Mouse (Mus musculus): ENCODE results near the gene Tgoln1. TPM values are rescaled to one million over a fixed set of nuclear protein-coding genes. Genes with fewer than 3 reads are reported as not detected.

Tgoln1 gene
- total RNA-seq, 2 experiments from 2014 or later, result 26.5 to 27.9 TPM

- DNase-seq (ENCODE audit: low spot score in 2 of 2), result no peak
Measured at GRCm38 (mm10) chr6:72597083-72597874, 19.5 kb downstream of the Tgoln1 start.

- DNase-seq (ENCODE audit: low spot score in 2 of 2), result no peak
Measured at GRCm38 (mm10) chr6:72593914-72594313, 22.9 kb downstream of the Tgoln1 start.

- no peak for DNase-seq (ENCODE audit: low spot score in 2 of 2)
Measured at GRCm38 (mm10) chr6:72593011-72593803, 23.6 kb downstream of the Tgoln1 start.

- no peak for DNase-seq (ENCODE audit: low spot score in 2 of 2)
Measured at GRCm38 (mm10) chr6:72590111-72590510, 26.7 kb downstream of the Tgoln1 start.

- no peak for DNase-seq (ENCODE audit: low spot score in 2 of 2)
Measured at GRCm38 (mm10) chr6:72588307-72588706, 28.5 kb downstream of the Tgoln1 start.

GRCm38 (mm10) chr6:72586701-72587100, 30.1 kb downstream of the Tgoln1 start:
- no peak for DNase-seq (ENCODE audit: low spot score in 2 of 2)

- DNase-seq (ENCODE audit: low spot score in 2 of 2), result no peak
Measured at GRCm38 (mm10) chr6:72584154-72584553, 32.6 kb downstream of the Tgoln1 start.

- DNase-seq (ENCODE audit: low spot score in 2 of 2), result no peak
Measured at GRCm38 (mm10) chr6:72583211-72583839, 33.5 kb downstream of the Tgoln1 start.

GRCm38 (mm10) chr6:72581625-72582382, 35.0 kb downstream of the Tgoln1 start:
- no peak for DNase-seq (ENCODE audit: low spot score in 2 of 2)

- no peak for DNase-seq (ENCODE audit: low spot score in 2 of 2)
Measured at GRCm38 (mm10) chr6:72576041-72576440, 40.8 kb downstream of the Tgoln1 start.

GRCm38 (mm10) chr6:72571826-72572225, 45.0 kb downstream of the Tgoln1 start:
- DNase-seq (ENCODE audit: low spot score in 2 of 2), result no peak

- no peak for DNase-seq (ENCODE audit: low spot score in 2 of 2)
Measured at GRCm38 (mm10) chr6:72570644-72571397, 46.0 kb downstream of the Tgoln1 start.

- no peak for DNase-seq (ENCODE audit: low spot score in 2 of 2)
Measured at GRCm38 (mm10) chr6:72568736-72569135, 48.1 kb downstream of the Tgoln1 start.

- no peak for DNase-seq (ENCODE audit: low spot score in 2 of 2)
Measured at GRCm38 (mm10) chr6:72567508-72567907, 49.3 kb downstream of the Tgoln1 start.

GRCm38 (mm10) chr6:72566044-72566443, 50.8 kb downstream of the Tgoln1 start:
- peak; percentile 71 to 88 for DNase-seq (ENCODE audit: low spot score in 2 of 2)

GRCm38 (mm10) chr6:72565506-72565905, 51.3 kb downstream of the Tgoln1 start:
- no peak for DNase-seq (ENCODE audit: low spot score in 2 of 2)

GRCm38 (mm10) chr6:72562894-72563293, 53.9 kb downstream of the Tgoln1 start:
- DNase-seq (ENCODE audit: low spot score in 2 of 2), result no peak

- DNase-seq (ENCODE audit: low spot score in 2 of 2), result no peak
Measured at GRCm38 (mm10) chr6:72562486-72562885, 54.3 kb downstream of the Tgoln1 start.

- DNase-seq (ENCODE audit: low spot score in 2 of 2), result no peak
Measured at GRCm38 (mm10) chr6:72560801-72561200, 56.0 kb downstream of the Tgoln1 start.
